Mouse (Mus musculus) myocyte (in vitro differentiated cells): Measurements from ENCODE around the gene Rragc.

Experiments used
- MAX ChIP-seq: IDR thresholded peaks from one replicate; pipeline ENCODE4 v1.6.1; 2011; ENCODE audit warnings: low read depth, mild to moderate bottlenecking, control low read depth
- TCF3 ChIP-seq: IDR thresholded peaks from one replicate; pipeline ENCODE4 v1.6.1; 2011; ENCODE audit warnings: low read depth, control low read depth; ENCODE audit not compliant: insufficient read length

DNA sequence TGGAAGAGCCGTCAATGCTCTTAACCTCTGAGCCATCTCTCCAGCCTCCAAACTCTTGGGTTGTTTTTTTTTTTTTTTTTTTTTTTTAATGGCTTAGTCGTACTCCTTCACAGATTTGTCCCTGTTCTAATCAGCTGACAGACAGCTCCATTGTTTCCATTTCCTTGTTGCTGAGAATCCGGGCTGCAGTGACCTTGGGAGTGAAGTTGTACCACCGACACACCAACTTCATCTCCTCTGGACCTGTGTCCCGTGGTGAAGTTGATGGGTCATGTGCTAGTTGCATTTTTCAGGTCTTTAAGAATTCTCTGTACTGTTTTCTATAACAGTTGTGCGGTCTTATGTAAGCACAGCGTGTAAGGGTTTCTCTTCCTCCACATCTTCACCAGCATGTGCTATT, 52.2 kb downstream of the Rragc start:
- TF ChIP-seq MAX (no peak), TCF3 (no peak)
